11 mouse cellular contexts compared by ENCODE assay signal in genomic region chr15:7352635-7353051, GRCm38 (mm10). TPM values are rescaled to one million over a fixed set of nuclear protein-coding genes. Genes with fewer than 3 reads are reported as not detected.
DNase-seq lines count a peak whose midpoint lies in the region; ATAC-seq and TF ChIP-seq lines count a peak whose summit lies in the region.
"Had no signal": no experiment of that assay in that cellular context is flagged by ENCODE, and none has a peak within 500 bp of the region (broad histone marks: within the 10 kb centered on the region; RNA-seq: fewer than 3 reads in every experiment).

No protein-coding gene starts in this region.

- no peak overlapping the region for H3K9ac ChIP-seq in midbrain, embryonic 11.5 days (ENCODE audit: low read length)
- no peak overlapping the region for H3K9ac ChIP-seq in midbrain, embryonic 13.5 days (replicated peaks)
- H3K9ac ChIP-seq in lung, embryonic 16.5 days (ENCODE audit: low read length) = no peak overlapping the region
- no peak overlapping the region for H3K9ac ChIP-seq in forebrain, embryonic 14.5 days (ENCODE audit: low read length)
- H3K9ac ChIP-seq: embryonic facial prominence, embryonic 12.5 days; limb, embryonic 15.5 days had no signal

- ATAC-seq in midbrain, embryonic 11.5 days (ENCODE audit: low FRiP score) = no peak
- ATAC-seq in midbrain, embryonic 13.5 days = no peak
- ATAC-seq in lung, embryonic 16.5 days (ENCODE audit: low read depth) = peak; percentile 97
- no peak for ATAC-seq in CD4-positive, CD25-positive, alpha-beta regulatory T cell, adult 4 months
- no peak for ATAC-seq in forebrain, embryonic 14.5 days

- H3K4me2 ChIP-seq in midbrain, embryonic 11.5 days = no peak overlapping the region
- H3K4me2 ChIP-seq in midbrain, embryonic 13.5 days (replicated peaks) = no peak overlapping the region
- no peak overlapping the region for H3K4me2 ChIP-seq in lung, embryonic 16.5 days (ENCODE audit: low read depth, low read length)
- H3K4me2 ChIP-seq in forebrain, embryonic 14.5 days (ENCODE audit: low read length) = no peak overlapping the region
- H3K4me2 ChIP-seq: embryonic facial prominence, embryonic 12.5 days; limb, embryonic 15.5 days had no signal

- H3K36me3 ChIP-seq in midbrain, embryonic 11.5 days (ENCODE audit: control insufficient read depth, insufficient read depth, low read length) = no peaks in the 10 kb centered on the region
- no peaks in the 10 kb centered on the region for H3K36me3 ChIP-seq in midbrain, embryonic 13.5 days
- H3K36me3 ChIP-seq in kidney, adult 2 months (ENCODE audit: control insufficient read depth, insufficient read depth, low read length) = no peaks in the 10 kb centered on the region
- H3K36me3 ChIP-seq in lung, embryonic 16.5 days (ENCODE audit: control insufficient read depth, insufficient read depth, low read length) = no peaks in the 10 kb centered on the region
- no peaks in the 10 kb centered on the region for H3K36me3 ChIP-seq in forebrain, embryonic 14.5 days (ENCODE audit: control insufficient read depth, insufficient read depth, low read length)
- H3K36me3 ChIP-seq: embryonic facial prominence, embryonic 12.5 days; limb, embryonic 15.5 days had no signal

- no peak overlapping the region for H3K27ac ChIP-seq in midbrain, embryonic 11.5 days (ENCODE audit: low read depth, low read length)
- no peak overlapping the region for H3K27ac ChIP-seq in midbrain, embryonic 13.5 days
- H3K27ac ChIP-seq in kidney, adult 2 months (ENCODE audit: insufficient read depth, low read depth, low read length) = no peak overlapping the region
- H3K27ac ChIP-seq in lung, embryonic 16.5 days (ENCODE audit: low read length) = peak overlapping the region; percentile 19; the same call in 1 of the 2 replicates
- H3K27ac ChIP-seq in forebrain, embryonic 14.5 days (ENCODE audit: low read depth, low read length) = no peak overlapping the region
- H3K27ac ChIP-seq: embryonic facial prominence, embryonic 12.5 days; limb, embryonic 15.5 days had no signal

- no peaks in the 10 kb centered on the region for H3K4me1 ChIP-seq in midbrain, embryonic 11.5 days (ENCODE audit: control insufficient read depth, insufficient read depth, low read length)
- H3K4me1 ChIP-seq in midbrain, embryonic 13.5 days (replicated peaks) = no peaks in the 10 kb centered on the region
- H3K4me1 ChIP-seq in kidney, adult 2 months (ENCODE audit: control insufficient read depth, insufficient read depth, low read length) = no peaks in the 10 kb centered on the region
- peaks cover 5% of the 10 kb centered on the region; the same call in 1 of the 2 replicates for H3K4me1 ChIP-seq in lung, embryonic 16.5 days (replicated peaks; ENCODE audit: control insufficient read depth, insufficient read depth, low read length)
- H3K4me1 ChIP-seq in forebrain, embryonic 14.5 days (ENCODE audit: control insufficient read depth, insufficient read depth, low read length) = no peaks in the 10 kb centered on the region
- H3K4me1 ChIP-seq: embryonic facial prominence, embryonic 12.5 days; limb, embryonic 15.5 days had no signal

- 70% methylated on average over 1 of the region's 1 CpGs for WGBS in midbrain, embryonic 11.5 days
- WGBS in midbrain, embryonic 13.5 days = 85% methylated on average over 1 of the region's 1 CpGs
- 73% methylated on average over 1 of the region's 1 CpGs for WGBS in kidney, adult 2 months
- WGBS in lung, embryonic 16.5 days = 50% methylated on average over 1 of the region's 1 CpGs
- WGBS in forebrain, embryonic 14.5 days = 76% methylated on average over 1 of the region's 1 CpGs

- H3K4me3 ChIP-seq in midbrain, embryonic 11.5 days (ENCODE audit: low read depth, low read length) = no peak overlapping the region
- H3K4me3 ChIP-seq in midbrain, embryonic 13.5 days (replicated peaks) = no peak overlapping the region
- H3K4me3 ChIP-seq in kidney, adult 2 months (ENCODE audit: insufficient read depth, low read depth, low read length) = no peak overlapping the region
- H3K4me3 ChIP-seq in lung, embryonic 16.5 days (ENCODE audit: low read length) = no peak overlapping the region
- no peak overlapping the region for H3K4me3 ChIP-seq in forebrain, embryonic 14.5 days (ENCODE audit: low read depth, low read length)
- H3K4me3 ChIP-seq: embryonic facial prominence, embryonic 12.5 days; limb, embryonic 15.5 days had no signal

- no peaks in the 10 kb centered on the region for H3K9me3 ChIP-seq in midbrain, embryonic 11.5 days (ENCODE audit: control insufficient read depth, low read length)
- H3K9me3 ChIP-seq in midbrain, embryonic 13.5 days = no peaks in the 10 kb centered on the region
- H3K9me3 ChIP-seq in lung, embryonic 16.5 days (ENCODE audit: control insufficient read depth, low read length) = no peaks in the 10 kb centered on the region
- no peaks in the 10 kb centered on the region for H3K9me3 ChIP-seq in forebrain, embryonic 14.5 days (replicated peaks; ENCODE audit: control insufficient read depth, low read length)
- H3K9me3 ChIP-seq: embryonic facial prominence, embryonic 12.5 days; limb, embryonic 15.5 days had no signal

- no peaks in the 10 kb centered on the region for H3K27me3 ChIP-seq in midbrain, embryonic 11.5 days (ENCODE audit: control insufficient read depth, insufficient read depth, low read length)
- no peaks in the 10 kb centered on the region for H3K27me3 ChIP-seq in midbrain, embryonic 13.5 days
- H3K27me3 ChIP-seq in kidney, adult 2 months (replicated peaks; ENCODE audit: control insufficient read depth, insufficient read depth, low read length) = no peaks in the 10 kb centered on the region
- no peaks in the 10 kb centered on the region for H3K27me3 ChIP-seq in lung, embryonic 16.5 days (ENCODE audit: control insufficient read depth, insufficient read depth, low read depth, low read length)
- no peaks in the 10 kb centered on the region for H3K27me3 ChIP-seq in forebrain, embryonic 14.5 days (replicated peaks; ENCODE audit: control insufficient read depth, insufficient read depth, low read length)
- H3K27me3 ChIP-seq: CH12.LX; embryonic facial prominence, embryonic 12.5 days; limb, embryonic 15.5 days had no signal

- DNase-seq in midbrain, embryonic 11.5 days (ENCODE audit: low spot score, missing footprints) = peak; percentile 65
- peak; percentile 64 for DNase-seq in kidney, adult 2 months
- DNase-seq in layer of hippocampus, adult 9-10 months (ENCODE audit: low spot score) = no peak
- DNase-seq in layer of hippocampus, adult 8-10 months (ENCODE audit: low spot score in 2 of 2) = no peak
- no peak for DNase-seq in forebrain, embryonic 14.5 days (ENCODE audit: low spot score)

- TF ChIP-seq POLR2A in kidney, adult 2 months (IDR thresholded peaks at IDR 0.05; ENCODE audit: low read depth, low read length) = no peak

- no peak for TF ChIP-seq CTCF in kidney, adult 2 months (conservative IDR thresholded peaks at IDR 0.05; ENCODE audit: insufficient read depth, insufficient read length, low read depth, low read length)

RNA-seq across cellular contexts. Expression of gene Egflam, which starts 45.6 kb away (rescaled TPM):
- 9.7 and 10.3 TPM in 2 replicates for polyA plus RNA-seq in midbrain, embryonic 11.5 days (2014; fragmentation: Nextera tagmentation; extraction: Ambion mirVana)
- polyA plus RNA-seq in midbrain, embryonic 13.5 days (2015; fragmentation: Nextera tagmentation; extraction: Ambion mirVana) = 5.7 and 7.7 TPM in 2 replicates
- 6.8 and 7.8 TPM in 2 replicates for polyA plus RNA-seq in kidney, adult 2 months (2012; rRNA removed)
- 32.7 and 33.3 TPM in 2 replicates for polyA plus RNA-seq in lung, embryonic 16.5 days (2015; fragmentation: Nextera tagmentation; extraction: Ambion mirVana)
- total RNA-seq in layer of hippocampus, adult 8-10 months (2022) = 1 to 10 TPM; 3.0 to 5.6 (median 3.5) TPM
- not detected for polyA plus RNA-seq in CD4-positive, CD25-positive, alpha-beta regulatory T cell, adult 4 months (2017; shearing (Covaris generic))
- polyA plus RNA-seq in forebrain, embryonic 14.5 days (2014; fragmentation: Nextera tagmentation; extraction: Ambion mirVana) = 3.7 and 5.7 TPM in 2 replicates
- total RNA-seq: CH12.LX had no signal

Comparison
In these comparisons a context has a peak if more than half of its experiments do, and no peak if none do; other contexts are left out.
1. DNase-seq: peak in midbrain, embryonic 11.5 days (single experiment) and kidney, adult 2 months (single experiment); none in layer of hippocampus, adult 9-10 months (single experiment), layer of hippocampus, adult 8-10 months (0 of 2) and forebrain, embryonic 14.5 days (single experiment).